Mouse (Mus musculus): ENCODE measurements around the gene Ppil1. TPM values are rescaled to one million over a fixed set of nuclear protein-coding genes. Genes with fewer than 3 reads are reported as not detected.

Gene Ppil1
- 16.3 and 26.0 TPM in 2 replicates for polyA plus RNA-seq (2012; rRNA removed)

DNA sequence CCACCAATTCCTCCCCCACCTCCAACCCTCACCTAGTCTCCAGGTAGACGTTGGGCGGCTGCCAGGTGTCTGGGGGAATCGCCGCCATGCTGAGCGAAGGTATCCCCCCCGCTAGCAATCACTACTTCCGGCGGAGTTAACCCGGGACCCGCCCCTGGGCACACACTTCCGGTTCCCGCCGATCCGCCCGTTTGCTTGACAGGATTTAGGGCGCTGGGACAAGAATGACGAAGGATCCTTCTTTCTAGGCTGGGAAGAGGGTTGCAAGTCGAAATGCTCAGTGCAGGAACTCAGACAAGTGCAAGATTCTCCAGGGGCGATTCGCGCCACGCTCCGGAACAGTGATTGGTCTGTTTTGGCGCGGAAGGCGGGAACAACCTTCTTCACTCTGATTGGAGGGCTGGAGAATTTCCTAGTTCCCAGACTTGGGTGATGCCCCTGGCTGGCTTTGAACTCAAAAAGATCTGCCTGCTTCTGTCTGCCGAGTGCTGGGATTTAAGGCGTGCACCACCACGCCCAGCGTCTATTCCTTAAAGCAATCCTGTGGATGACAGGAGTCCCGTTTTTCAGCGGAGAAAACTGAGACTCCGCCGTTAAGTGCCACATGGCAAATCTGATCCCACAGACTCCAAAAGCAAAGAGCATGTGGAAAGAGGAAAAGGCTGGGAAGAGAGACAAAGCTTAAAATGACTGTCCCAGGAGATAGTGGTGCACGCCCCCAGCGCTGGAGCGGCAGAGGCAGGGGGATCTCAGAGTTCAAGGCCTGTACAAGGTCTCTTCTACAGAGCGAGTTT lies at the start of gene Ppil1:
TSS of gene Ppil1 (minus strand) at position 347 of the 794 bp plus-strand sequence.
- Histone ChIP-seq H3K4me1 (ENCODE audit: control insufficient read depth, insufficient read depth, insufficient read length, low read length) (peaks cover 15% of the 10 kb centered on the region), H3K27ac (ENCODE audit: insufficient read depth, low read depth, low read length) (peak within 1 kb of the TSS; percentile 94), H3K36me3 (ENCODE audit: control insufficient read depth, insufficient read depth, low read length) (peaks cover 7% of the 10 kb centered on the region), H3K27me3 (ENCODE audit: control insufficient read depth, insufficient read depth, low read length) (no peaks in the 10 kb centered on the region), H3K4me3 (ENCODE audit: low read depth, low read length) (peak within 1 kb of the TSS; percentile 80)
- whole genome bisulfite sequencing = 6% methylated on average over 38 of the region's 38 CpGs
- TF ChIP-seq POLR2A (IDR thresholded peaks at IDR 0.05; ENCODE audit: low read depth, low read length) (no peak; the same call in none of the 2 replicates), CTCF (IDR thresholded peaks at IDR 0.05; ENCODE audit: extremely low read depth, insufficient read length, insufficient replicate concordance, low read depth, low read length) (no peak)

DNA sequence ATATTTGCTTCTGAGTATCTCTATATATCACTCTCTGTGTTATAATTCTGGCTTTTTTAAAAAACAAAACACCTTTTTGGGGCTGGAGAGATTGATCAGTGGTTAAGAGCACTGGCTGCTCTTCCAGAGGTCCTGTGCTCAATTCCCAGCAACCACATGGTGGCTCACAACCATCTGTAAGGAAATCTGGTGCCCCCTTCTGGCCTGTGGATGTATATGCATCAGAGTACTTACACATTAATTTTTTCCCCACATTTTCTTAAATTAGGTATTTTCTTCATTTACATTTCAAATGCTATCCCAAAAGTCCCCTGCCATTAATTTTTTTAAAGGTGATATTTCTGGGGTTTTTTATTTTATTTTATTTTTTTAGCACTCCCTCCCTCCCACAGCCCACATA lies 49.3 kb upstream of the Ppil1 start:
- Histone ChIP-seq H3K4me1 (ENCODE audit: control insufficient read depth, insufficient read depth, insufficient read length, low read length) (no peaks in the 10 kb centered on the region), H3K27me3 (ENCODE audit: control insufficient read depth, insufficient read depth, low read length) (no peaks in the 10 kb centered on the region), H3K36me3 (ENCODE audit: control insufficient read depth, insufficient read depth, low read length) (no peaks in the 10 kb centered on the region), H3K4me3 (ENCODE audit: low read depth, low read length) (no peak overlapping the region), H3K27ac (ENCODE audit: insufficient read depth, low read depth, low read length) (no peak overlapping the region)
- TF ChIP-seq CTCF (IDR thresholded peaks at IDR 0.05; ENCODE audit: extremely low read depth, insufficient read length, insufficient replicate concordance, low read depth, low read length) (peak; percentile 47; the same call in 1 of the 2 replicates), POLR2A (IDR thresholded peaks at IDR 0.05; ENCODE audit: low read depth, low read length) (no peak)

- H3K4me1 ChIP-seq (ENCODE audit: control insufficient read depth, insufficient read depth, insufficient read length, low read length) = no peaks in the 10 kb centered on the region
- TF ChIP-seq POLR2A (IDR thresholded peaks at IDR 0.05; ENCODE audit: low read depth, low read length) (no peak), CTCF (IDR thresholded peaks at IDR 0.05; ENCODE audit: extremely low read depth, insufficient read length, insufficient replicate concordance, low read depth, low read length) (no peak)
- no peak overlapping the region for H3K4me3 ChIP-seq (ENCODE audit: low read depth, low read length)
- H3K27ac ChIP-seq (ENCODE audit: insufficient read depth, low read depth, low read length) = no peak overlapping the region
- H3K27me3 ChIP-seq (ENCODE audit: control insufficient read depth, insufficient read depth, low read length) = no peaks in the 10 kb centered on the region
- WGBS = 96% methylated on average over 2 of the region's 2 CpGs
- H3K36me3 ChIP-seq (ENCODE audit: control insufficient read depth, insufficient read depth, low read length) = no peaks in the 10 kb centered on the region
Measured at GRCm38 (mm10) chr17:29312082-29312481, 48.1 kb upstream of the Ppil1 start.

DNA sequence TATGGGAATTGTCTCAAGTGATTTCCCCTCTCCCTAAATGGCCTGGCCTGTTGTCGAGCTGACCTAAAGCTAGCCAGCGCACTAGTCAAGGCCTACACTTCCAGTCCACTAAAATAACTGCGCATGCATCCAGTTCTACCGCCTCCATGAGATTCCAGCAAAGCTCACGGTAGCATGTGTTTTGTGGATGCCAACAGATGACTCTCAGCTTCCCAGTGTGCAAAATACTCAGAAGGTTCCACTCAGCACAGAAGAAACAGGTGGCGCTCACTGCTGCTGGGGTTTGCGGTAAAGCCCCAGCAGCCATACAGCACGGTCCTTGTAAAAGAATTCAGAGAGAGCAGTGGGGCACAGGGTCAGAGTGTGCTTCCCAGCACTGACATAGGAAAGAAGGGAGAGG lies 47.6 kb upstream of the Ppil1 start:
- H3K27me3 ChIP-seq (ENCODE audit: control insufficient read depth, insufficient read depth, low read length) = no peaks in the 10 kb centered on the region
- 95% methylated on average over 8 of the region's 8 CpGs for WGBS
- no peak overlapping the region for H3K27ac ChIP-seq (ENCODE audit: insufficient read depth, low read depth, low read length)
- TF ChIP-seq CTCF (IDR thresholded peaks at IDR 0.05; ENCODE audit: extremely low read depth, insufficient read length, insufficient replicate concordance, low read depth, low read length) = no peak
- TF ChIP-seq POLR2A (IDR thresholded peaks at IDR 0.05; ENCODE audit: low read depth, low read length) = no peak
- no peaks in the 10 kb centered on the region for H3K36me3 ChIP-seq (ENCODE audit: control insufficient read depth, insufficient read depth, low read length)
- H3K4me1 ChIP-seq (ENCODE audit: control insufficient read depth, insufficient read depth, insufficient read length, low read length) = no peaks in the 10 kb centered on the region
- no peak overlapping the region for H3K4me3 ChIP-seq (ENCODE audit: low read depth, low read length)

DNA sequence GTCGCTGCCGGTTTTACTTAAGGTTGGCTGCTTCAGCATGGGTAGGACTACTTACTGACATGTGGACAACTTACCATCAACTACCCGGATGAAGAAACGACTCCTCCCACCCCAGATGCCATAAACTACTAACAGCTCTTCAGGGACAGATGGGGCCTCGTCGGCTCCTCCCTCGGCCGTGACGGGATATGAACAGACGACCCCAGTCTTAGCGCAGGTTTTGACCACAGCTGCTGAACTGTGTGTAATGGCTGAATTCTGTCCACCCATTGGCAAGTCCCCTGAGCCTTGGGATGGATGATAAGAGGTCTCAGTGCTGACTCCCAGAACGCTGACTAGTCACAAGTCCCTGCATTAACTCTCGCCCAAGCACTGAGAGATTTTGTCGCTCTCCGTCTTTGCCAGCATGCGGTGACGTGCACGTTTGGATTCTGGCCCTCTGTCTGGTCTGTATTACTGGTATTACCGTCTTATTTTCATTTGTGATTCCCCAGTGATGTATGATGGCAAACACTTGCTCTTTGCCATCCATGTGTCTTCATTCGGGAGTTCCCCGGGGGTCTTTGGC lies 46.2 kb upstream of the Ppil1 start:
- WGBS = 71% methylated on average over 21 of the region's 21 CpGs
- no peaks in the 10 kb centered on the region for H3K36me3 ChIP-seq (ENCODE audit: control insufficient read depth, insufficient read depth, low read length)
- TF ChIP-seq CTCF (IDR thresholded peaks at IDR 0.05; ENCODE audit: extremely low read depth, insufficient read length, insufficient replicate concordance, low read depth, low read length) (no peak), POLR2A (IDR thresholded peaks at IDR 0.05; ENCODE audit: low read depth, low read length) (no peak)
- no peak overlapping the region for H3K27ac ChIP-seq (ENCODE audit: insufficient read depth, low read depth, low read length)
- H3K4me1 ChIP-seq (ENCODE audit: control insufficient read depth, insufficient read depth, insufficient read length, low read length) = no peaks in the 10 kb centered on the region
- no peak overlapping the region for H3K4me3 ChIP-seq (ENCODE audit: low read depth, low read length)
- no peaks in the 10 kb centered on the region for H3K27me3 ChIP-seq (ENCODE audit: control insufficient read depth, insufficient read depth, low read length)

- H3K27ac ChIP-seq (ENCODE audit: insufficient read depth, low read depth, low read length) = no peak overlapping the region
- no peak overlapping the region for H3K4me3 ChIP-seq (ENCODE audit: low read depth, low read length)
- peaks cover 15% of the 10 kb centered on the region for H3K36me3 ChIP-seq (ENCODE audit: control insufficient read depth, insufficient read depth, low read length)
- peaks cover 7% of the 10 kb centered on the region for H3K4me1 ChIP-seq (ENCODE audit: control insufficient read depth, insufficient read depth, insufficient read length, low read length)
- WGBS = 68% methylated on average over 7 of the region's 7 CpGs
- H3K27me3 ChIP-seq (ENCODE audit: control insufficient read depth, insufficient read depth, low read length) = no peaks in the 10 kb centered on the region
- TF ChIP-seq CTCF (IDR thresholded peaks at IDR 0.05; ENCODE audit: extremely low read depth, insufficient read length, insufficient replicate concordance, low read depth, low read length) = no peak
- no peak for TF ChIP-seq POLR2A (IDR thresholded peaks at IDR 0.05; ENCODE audit: low read depth, low read length)
Measured at GRCm38 (mm10) chr17:29305871-29306270, 41.9 kb upstream of the Ppil1 start.

DNA sequence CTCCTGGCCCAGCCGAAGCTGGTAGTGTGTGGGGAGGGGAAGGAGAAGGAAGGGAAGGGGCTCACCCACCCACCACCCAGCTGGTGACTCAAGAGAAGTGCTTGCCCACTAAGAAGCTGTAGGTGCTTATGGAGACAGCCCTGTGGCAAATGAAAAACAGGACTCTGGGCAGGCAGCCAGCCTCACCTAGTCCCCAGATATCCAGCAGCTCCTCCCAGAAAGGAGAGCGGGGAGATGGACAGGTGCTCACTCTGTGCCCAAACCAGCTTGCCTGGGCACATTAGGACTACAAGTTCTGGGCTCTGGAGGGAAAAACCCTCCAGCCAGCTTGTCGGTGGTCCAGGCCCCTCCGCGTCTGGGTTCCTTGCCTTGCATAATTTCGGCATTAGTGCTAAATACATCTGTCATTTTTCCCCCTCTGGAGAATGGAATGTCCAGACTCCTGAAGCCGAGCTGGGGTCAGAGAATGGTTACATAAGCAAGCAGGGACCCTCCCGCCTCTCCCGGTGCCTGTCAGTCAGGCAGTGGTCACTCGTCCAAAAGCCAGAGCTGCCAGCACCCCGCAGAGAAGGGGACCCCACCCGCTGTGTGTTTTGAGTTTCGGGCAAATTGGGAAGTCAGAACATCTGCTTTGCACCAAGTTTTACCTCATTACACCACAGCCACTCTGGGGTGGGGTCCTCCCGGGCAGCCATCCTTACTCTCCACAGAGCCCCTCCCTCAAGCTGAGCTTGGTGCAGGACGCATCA lies 41.2 kb upstream of the Ppil1 start:
- Histone ChIP-seq H3K36me3 (ENCODE audit: control insufficient read depth, insufficient read depth, low read length) (peaks cover 20% of the 10 kb centered on the region), H3K4me3 (ENCODE audit: low read depth, low read length) (no peak overlapping the region), H3K27me3 (ENCODE audit: control insufficient read depth, insufficient read depth, low read length) (no peaks in the 10 kb centered on the region), H3K4me1 (ENCODE audit: control insufficient read depth, insufficient read depth, insufficient read length, low read length) (peaks cover 7% of the 10 kb centered on the region), H3K27ac (ENCODE audit: insufficient read depth, low read depth, low read length) (no peak overlapping the region)
- no peak for TF ChIP-seq CTCF (IDR thresholded peaks at IDR 0.05; ENCODE audit: extremely low read depth, insufficient read length, insufficient replicate concordance, low read depth, low read length)
- TF ChIP-seq POLR2A (IDR thresholded peaks at IDR 0.05; ENCODE audit: low read depth, low read length) = no peak
- 36% methylated on average over 15 of the region's 15 CpGs for WGBS
